Mouse (Mus musculus): Measurements from ENCODE around the gene Dcdc2a.

Gene Dcdc2a

DNA sequence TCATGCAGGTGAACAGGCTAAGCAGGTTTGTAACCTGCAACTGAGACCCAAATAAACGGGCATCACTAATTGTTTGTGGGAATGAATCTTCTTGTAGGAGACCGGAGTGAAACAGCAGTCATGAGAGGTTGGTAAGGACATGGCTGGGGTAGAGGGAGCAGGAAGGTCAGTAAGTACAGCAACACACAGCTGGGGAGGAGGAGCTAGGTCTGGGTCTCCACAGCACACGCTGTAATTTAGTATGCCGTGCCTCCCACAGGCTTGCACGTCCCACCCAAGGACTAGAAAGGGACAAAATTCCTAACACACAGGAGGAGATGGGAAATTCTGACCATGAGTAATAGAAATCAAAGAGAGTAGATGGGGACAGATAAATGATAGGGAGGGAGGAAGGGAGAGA, 42.8 kb downstream of the Dcdc2a start:
- DNase-seq, result no peak

DNA sequence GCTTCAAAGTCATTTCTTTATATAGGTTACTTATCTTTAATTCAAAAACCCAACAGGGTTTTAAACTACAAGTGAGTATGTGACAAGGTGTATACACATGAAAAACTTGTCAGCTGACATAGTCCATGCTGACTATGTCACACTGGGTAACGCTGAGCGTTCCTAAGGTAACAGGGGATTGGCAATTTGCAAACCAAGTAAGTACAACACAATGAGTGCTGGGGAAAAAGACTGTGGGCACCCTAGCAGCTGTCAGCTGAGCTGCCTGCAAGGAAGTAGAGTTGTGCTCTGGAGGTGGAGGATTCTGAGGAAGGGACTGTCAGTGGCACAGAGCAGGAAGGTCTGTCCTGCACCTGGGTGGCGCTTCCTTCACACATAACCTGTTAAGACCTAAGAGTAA, 43.7 kb downstream of the Dcdc2a start:
- DNase-seq, result no peak

DNA sequence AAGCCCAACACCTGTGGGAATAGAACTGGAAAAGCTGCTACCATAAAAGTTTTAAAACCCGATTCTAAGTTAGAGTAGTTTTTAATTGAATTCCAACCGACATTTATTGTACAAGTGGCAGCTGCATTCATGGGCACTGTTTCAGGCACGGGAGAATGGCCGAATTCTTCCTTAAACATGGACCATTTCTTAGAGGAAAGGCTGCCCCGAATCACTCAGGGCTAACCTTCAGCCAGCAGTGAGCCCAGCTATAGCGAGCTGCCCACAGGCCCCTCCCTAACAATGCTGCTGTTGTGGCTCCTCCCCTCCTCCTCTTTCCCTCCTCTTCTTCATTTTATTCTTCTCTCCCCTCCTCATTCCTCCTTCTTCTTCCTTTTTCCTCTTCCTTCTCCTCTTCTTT, 44.8 kb downstream of the Dcdc2a start:
- no peak for DNase-seq

DNA sequence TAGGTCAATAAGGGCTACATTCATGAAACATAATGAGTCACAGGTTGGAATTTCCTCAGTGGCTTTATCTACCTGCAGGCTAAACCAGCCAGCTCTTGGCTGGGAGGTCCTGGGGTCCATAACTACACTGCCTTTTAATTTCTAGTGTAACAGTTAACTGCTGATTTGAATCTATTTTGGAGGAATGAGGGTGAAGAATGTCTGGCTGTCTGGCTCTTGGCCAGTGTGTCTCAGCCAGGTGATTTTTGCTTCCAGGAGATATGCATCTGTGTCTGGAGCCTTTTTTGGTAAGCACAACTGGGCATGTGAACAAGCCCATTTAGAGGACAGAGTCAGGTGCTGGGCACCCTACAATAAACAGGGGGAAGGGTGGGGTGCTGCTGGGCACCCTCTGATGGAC, 49.9 kb downstream of the Dcdc2a start:
- no peak for DNase-seq

DNA sequence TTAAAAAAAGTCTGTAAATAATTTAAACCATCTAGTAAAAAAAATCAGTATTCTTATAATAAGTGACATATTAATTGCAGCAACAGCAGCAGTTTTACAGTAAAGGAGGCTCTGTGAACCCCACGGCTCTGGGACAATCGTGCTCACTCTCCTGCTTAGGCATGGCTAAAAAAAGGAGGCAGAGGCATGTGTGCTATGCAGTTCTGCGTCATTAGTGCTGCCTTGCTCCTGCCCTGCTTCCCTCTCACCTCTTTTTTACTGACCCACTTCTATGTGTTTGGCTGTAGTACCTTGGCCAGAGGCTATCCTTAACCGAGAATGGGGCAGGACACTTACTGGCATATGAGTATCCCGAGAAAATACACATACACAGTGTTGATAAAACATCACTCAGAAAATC, 50.9 kb downstream of the Dcdc2a start:
- no peak for DNase-seq

DNA sequence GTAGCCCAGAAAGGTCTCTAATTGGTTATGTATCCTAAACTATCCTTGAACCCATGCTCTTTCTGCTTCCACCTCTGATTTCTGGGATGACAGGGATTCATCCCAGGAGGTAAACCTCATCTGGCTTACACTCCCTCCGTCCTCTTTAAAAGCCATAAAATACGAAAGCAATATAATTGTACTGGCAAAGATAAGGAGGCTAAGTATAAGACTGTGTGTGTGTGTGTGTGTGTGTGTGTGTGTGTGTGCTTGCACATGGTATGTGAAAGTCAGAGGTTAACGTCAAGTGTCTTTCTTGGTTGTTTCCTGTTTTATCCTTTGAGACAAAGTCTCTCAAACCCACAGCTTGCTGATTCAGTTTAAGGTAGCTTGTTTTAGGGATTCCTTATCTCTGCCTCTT, 52.5 kb downstream of the Dcdc2a start:
- no peak for DNase-seq

DNA sequence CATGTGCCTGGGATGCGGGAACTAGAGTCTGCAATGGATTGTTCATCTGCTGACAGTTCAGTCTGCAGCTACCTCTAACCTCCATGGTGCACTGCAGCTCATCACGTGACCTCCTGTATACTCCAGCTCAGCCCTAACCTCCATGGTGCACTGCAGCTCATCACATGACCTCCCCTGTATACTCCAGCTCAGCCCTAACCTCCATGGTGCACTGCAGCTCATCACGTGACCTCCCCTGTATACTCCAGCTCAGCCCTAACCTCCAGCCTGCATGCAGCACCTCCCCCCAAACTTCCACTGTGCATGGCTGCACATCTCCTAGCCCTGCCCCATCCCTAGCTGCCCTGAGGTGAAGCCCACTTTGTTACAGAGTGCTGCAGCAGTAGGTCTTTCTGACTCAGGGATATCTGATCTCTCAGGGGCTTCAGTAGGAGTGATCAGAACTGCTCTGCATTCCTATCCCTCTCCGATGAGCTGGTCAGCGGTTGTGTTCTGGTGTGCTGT, 54.8 kb downstream of the Dcdc2a start:
- DNase-seq, result no peak

DNA sequence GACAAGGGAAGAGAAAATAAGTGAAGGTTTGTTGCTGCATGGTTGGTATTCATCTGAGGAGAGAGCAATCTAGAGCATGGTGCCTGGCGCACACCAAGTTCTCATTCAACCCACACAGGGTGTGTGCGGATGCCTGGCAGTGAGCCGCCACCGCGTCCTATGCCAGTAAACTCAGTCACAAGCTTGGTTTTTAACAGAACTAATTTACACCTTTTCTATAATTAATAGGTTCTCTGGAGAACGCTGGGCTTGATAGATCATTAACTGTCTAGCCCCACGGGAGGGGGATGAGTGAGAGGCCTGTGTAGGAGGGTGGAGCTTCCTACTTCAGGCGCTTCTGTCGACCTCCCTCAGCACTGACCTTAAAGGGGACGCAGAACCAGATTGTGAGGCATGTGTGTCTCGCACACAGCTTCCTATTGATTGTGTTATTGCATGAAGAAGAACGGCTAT, 59.7 kb downstream of the Dcdc2a start:
- peak; percentile 68 for DNase-seq

DNA sequence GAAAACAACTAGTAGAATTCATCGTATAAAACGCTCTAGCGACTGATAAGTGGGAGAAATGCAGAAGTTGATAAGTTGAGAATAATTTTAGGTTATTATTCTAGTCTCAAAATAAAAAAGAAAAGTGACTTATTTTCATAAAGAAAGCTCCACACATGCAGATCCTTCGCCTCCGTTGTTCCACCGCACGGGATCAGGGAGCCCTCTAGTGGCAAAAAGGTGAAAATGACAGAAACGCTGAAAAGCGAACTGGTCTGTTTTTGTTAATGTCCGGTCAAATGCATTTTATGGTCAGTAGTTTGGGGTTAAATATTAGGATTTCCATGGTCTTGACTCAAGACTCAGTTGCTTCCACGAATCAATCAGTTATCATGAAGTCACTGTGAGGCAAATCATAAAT, 60.2 kb downstream of the Dcdc2a start:
- DNase-seq, result peak; percentile 26

DNA sequence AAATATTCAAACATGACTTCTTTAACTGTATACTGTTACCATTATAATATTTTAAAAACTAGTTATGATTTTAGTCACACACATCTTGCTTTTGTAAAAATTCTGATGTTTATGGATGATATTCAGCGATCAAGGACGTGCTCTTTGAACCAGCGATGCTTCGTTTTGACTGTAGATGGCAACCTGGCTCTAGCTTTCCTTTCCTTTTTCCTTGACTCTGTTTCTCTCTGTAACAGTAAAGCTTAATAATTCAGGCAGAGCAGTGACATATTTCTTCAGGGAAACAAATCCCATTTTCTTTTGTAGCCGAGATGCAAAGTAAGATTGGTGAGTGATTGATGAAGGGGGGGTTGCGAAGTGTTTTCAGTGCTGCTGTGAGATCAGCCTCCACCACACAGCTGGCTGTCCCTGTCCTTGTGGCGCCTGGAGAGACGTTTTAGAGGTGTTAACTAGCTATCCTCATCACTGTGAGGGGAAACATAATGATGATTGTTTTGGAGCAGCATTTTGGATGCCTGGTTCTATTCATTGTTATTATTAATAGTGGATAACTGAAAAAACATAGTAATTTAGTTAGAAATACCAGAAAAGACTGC, 67.0 kb downstream of the Dcdc2a start:
- DNase-seq, result no peak

DNA sequence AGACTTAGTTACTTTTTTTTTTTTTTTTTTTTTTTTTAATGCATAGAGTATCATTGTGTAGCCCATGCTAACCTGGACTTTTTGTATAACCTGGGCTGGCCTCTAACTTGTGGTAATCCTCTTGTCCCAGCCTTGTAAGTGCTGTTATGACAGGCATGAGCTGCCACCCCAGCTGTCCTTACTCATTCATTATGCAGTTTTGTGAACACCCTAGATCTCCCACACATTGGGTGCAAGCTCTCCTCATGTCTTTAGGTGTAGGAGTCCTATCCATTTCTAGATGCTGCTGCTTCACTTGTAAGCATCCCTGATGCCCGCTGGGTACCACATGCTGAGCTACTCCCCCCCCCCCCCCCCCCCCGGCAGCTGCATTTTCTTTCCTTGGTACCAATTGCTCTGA, 71.4 kb downstream of the Dcdc2a start:
- no peak for DNase-seq

DNA sequence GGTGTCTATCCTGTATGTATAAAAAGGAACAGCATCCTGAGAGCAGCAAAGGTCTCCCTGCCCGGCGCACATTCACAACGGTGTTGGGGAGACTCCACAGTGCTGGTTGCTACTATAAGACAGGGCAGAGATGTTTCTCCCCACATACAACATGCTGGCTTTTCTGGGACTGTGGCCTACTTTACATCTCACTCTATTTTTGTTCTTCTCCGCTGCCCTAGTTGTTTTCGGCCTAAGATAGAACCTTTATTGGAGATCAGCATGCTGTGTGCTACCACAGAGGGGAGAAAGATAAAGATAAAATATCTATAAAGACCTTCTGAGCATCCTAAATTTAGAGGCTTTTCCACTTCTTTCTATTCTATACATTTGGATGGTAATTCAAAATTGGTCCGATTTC, 72.0 kb downstream of the Dcdc2a start:
- DNase-seq, result no peak

DNA sequence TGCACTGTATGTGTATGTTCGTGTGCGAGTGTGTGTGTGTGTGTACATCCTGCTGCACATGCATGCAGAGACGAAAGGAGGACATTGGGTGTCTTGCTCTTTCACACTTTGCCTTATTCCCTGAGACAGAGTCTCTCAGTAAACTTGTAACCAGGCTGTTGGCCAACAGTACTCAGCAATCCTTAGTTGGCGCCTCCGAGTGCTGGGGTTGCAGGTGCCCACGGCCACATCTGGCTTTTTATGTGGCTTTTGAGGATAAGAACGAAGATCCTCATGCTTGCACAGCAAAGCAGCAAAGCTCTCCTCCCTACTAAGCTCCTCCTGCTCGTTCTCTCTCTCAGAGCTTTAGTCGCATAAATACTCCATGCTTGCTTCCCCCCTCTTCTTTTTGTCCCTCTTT, 73.0 kb downstream of the Dcdc2a start:
- DNase-seq, result no peak

DNA sequence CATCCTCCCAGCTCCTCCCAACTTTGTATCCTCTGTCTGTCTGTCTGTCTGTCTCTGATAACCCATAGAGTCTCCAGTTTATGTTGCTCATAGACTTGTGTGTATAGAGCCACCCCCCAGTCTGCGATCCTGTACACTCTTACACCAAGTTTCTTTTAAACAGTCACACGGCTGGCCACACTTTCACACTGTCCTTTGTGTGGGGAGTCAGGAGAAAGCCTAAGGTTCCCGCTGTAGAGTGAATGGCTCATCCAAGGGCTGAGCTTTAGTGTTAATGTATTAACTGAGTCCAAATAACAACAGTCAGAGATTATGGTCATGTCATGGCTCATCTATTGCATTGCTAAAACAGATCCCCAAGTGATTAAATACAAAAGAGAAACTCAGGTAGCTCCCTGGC, 87.3 kb downstream of the Dcdc2a start:
- no peak for DNase-seq

DNA sequence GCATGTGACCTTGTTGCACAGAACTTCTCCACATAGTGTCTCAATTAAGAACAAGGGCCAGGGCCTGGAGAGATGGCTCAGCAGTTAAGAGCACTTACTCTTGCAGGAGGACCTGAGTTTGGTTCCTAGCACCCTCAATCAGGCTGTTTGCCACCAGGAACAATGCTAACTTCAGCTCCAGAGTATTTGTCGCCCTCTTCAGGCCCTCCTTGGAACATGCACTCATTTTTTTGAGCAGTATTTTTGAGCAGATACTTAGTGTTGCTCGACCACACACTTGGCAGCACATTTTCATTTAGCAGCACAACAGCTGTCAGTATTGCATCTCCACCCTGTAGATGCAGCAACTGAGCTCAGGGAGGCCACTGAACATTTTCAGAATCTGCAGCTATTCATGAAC, 88.3 kb downstream of the Dcdc2a start:
- no peak for DNase-seq

DNA sequence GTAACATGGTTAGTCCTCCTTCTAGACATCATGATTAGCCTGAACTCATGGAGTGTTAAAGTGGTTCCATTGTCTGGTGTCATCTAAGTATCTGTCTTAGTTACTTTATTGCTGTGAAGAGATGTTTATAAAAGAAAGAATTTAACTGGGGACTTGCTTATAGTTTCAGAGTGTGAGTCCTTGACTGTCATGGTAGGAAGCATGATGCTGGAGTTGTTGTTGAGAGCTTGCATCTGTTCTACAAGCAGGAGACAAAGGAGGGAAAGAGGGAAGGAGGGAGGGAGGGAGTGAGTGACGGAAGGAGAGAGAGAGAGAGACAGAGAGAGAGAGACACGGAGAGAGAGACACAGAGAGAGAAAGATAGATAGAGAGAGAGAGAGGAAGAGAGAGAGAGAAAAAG, 90.4 kb downstream of the Dcdc2a start:
- no peak for DNase-seq

DNA sequence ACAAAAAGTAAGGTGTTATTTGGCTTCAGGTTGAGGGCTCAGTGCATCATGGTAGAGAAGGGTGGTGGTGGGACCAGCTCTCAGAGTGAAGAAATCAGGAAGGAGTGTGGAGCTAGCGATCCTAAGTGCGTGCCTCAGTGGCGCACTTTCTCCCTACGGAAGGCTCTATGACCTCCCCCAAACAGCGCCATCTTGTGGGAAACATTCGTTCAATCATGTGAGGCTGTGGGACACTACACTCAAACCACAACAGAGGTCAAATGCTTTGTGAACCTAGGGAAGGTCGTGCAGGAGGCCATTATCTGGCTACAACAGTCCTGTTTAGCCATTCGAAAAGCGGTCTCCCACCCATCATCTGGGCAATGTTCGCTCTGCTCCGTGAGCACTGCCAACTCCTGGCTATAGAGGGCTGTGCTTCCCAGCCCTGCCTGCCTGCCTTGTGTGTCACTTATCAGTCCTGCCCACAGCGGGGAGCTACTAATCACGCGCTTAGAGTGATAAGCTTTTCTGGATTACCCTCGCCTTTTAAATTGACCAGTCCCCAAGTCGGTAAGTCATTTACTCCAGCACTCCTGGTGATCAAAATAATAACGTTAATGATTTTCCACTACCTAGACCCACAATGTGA, 94.5 kb downstream of the Dcdc2a start:
- no peak for DNase-seq

DNA sequence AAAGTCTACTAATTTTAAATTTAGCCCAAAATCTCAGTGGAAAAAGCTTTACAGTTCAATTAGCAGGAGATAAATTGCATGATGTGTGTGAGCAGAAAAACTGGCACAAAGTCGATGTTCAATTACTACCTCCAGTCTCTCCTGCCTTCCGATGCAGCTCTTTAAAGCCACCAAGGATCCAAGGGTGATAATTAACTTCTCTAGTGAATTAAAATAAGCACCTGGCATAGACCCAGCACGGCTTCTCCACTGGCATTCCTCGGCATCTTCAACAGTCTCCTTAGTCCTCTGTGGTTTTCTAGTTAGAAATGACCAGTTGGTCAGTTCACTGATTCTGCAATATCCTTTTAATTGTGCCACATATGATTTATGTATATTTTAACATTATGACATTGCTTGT, 95.1 kb downstream of the Dcdc2a start:
- no peak for DNase-seq

DNA sequence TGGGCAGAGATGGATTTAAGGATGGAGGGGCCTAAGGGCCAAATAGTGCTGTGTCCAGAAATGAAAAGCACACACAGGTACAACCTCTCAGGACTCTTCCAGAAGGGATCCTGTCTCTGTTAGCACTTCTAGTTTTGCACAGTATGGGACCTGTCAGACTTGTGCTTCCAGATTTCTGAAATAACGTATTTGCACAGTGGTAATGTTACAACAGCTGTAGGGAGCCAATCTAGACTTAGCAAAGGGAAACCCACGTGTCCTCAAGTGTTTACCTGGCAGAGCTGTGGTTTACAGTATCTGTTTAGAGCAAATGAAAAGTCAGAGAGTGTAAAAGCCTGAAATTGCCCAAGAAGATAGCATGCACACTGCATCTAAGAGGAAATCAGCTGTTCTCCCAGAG, 104.1 kb downstream of the Dcdc2a start:
- DNase-seq, result no peak

DNA sequence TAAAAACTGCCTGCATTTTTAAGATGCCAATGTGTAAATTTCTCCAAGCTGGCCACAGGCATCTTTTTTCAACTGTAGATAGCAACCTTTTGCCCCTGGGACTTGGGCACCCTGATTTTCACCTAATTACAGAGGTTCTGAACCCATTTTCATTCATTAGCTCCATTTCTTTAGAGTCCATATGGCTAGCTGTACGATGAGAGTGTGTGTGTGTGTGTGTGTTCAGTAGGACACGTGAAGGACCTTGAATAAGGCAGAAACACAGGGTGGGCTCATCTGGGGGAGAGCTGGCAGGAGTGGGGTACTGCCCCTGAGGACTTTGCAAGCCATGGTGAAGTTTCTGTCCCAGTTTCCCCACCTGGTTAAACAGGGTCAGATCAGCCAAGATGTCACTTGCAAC, 105.0 kb downstream of the Dcdc2a start:
- DNase-seq, result no peak

DNA sequence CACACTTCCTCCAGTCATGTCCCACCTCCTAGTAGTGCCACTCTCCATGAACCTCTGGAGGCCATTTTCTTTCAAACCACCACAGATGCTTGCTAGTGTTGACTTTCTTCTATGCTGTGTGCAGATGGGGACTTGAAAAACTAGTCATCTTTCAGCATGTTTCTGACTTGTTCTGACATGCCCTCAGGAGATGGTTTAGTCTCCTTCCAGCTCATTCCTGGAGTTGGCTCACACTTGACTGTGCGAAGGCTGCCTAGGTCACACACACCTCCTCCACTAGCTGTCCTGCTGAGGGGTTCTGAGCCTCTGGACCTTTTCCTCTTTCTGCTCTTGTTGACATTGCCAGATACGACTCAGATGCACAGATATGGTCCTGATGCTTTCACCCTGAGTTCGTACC, 106.8 kb downstream of the Dcdc2a start:
- no peak for DNase-seq

DNA sequence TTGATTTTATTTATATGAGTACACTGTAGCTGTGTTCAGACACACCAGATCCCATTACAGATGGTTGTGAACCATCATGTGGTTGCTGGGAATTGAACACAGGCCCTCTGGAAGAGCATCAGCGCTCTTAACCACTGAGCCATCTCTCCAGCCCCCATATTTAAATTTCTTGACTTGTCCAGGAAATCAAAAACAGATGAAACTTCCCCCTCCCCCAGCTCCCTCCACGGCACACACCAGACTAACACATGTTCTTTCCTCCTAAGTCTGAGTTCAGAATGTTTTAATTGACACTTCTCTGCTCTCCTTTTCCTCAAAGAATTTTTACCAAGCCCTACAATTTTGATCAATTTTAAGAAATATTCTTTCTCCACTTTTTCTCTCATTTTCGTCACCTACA, 113.1 kb downstream of the Dcdc2a start:
- no peak for DNase-seq

DNA sequence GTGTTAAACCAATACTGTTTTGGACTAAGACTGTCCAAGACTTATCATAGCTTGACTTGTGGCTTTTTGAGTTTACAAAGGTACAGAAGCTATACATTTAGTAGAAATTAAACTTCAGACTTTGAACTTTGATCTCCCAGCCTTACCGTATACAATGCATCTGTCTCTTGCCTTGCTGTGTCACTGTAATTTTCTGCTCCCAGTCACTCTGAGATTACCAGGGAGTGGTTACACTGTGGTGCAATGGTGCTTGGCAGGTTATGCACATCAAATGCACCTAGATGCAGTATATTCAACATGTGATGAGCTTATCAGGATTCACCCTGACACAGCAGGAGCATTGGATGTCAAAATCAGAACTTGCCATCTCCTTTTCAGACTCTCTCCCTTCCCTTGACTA, 122.0 kb downstream of the Dcdc2a start:
- no peak for DNase-seq

DNA sequence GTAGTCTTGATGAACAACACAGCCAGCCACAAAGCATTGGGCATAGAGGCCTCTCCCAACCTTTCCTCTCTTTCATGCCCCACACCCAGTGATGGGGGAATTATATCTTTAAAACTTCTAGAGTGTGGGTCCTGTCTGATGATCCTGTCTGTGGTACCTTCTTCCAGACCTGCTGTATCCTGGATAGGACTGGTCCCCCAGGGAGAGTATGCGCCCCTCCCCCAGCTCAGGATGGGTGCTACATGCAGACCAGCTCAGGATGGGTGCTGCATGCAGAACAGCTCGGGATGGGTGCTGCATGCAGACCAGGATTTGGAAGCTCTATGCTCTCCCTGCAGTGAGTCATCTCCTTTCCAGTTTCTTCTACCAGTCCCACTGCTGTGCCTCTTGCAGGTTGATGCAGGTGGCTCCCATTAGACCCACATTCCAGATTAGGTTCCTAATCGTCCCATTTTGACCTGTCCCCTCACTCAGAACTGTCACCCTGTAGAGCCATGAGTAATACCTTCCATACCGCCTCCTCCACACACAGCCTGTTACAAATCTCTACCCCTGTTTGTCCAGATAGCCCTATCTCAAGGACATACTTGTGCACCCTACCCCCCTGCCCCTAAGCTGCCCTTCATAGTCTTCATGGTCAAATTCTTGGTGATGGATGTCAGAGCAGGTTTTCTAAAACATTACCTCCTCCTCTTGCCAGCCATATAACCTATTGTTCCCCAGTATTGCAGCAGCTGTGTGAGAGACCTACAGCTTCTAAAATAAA, 122.6 kb downstream of the Dcdc2a start:
- DNase-seq, result no peak
